Mouse (Mus musculus) forebrain, embryonic 14.5 days (tissue): ENCODE measurements around the gene Sec23ip. TPM values are rescaled to one million over a fixed set of nuclear protein-coding genes. Genes with fewer than 3 reads are reported as not detected.
"Not testable (repeated sequence)": the region's sequence is repeated elsewhere in the genome, so short reads cannot be mapped to it uniquely, and the experiment has no call there.

ENCODE experiments used
- ATAC-seq: fragments of 200-750 bp; cut with Nextera tagmentation; 2 replicates; pipeline ENCODE4 v1.8.0; 2017; ENCODE audit warnings: mild to moderate bottlenecking, moderate library complexity
- DNase-seq: peaks from one replicate; pipeline ENCODE4 v3.0.0-alpha.2; 2015; ENCODE audit warnings: low spot score
- H3K27ac ChIP-seq: fragments of 300-500 bp; sonication (generic); 2 replicates; pipeline ENCODE4 v1.5.1; 2014; ENCODE audit warnings: low read depth, mild to moderate bottlenecking, control low read depth, low read length, moderate library complexity
- H3K27me3 ChIP-seq: fragments of 300-500 bp; sonication (generic); replicated peaks from 2 replicates; pipeline ENCODE4 v1.6.1; 2014; ENCODE audit warnings: low read length, control low read depth, mixed read lengths; ENCODE audit not compliant: control insufficient read depth, insufficient read depth
- H3K36me3 ChIP-seq: fragments of 300-500 bp; sonication (generic); 2 replicates; pipeline ENCODE4 v1.6.1; 2014; ENCODE audit warnings: low read length, control low read depth; ENCODE audit not compliant: control insufficient read depth, insufficient read depth
- H3K4me1 ChIP-seq: fragments of 300-500 bp; sonication (generic); 2 replicates; pipeline ENCODE4 v1.6.1; 2014; ENCODE audit warnings: antibody characterized with exemption, low read length, control low read depth; ENCODE audit not compliant: control insufficient read depth, insufficient read depth
- H3K4me2 ChIP-seq: fragments of 300-500 bp; sonication (generic); 2 replicates; pipeline ENCODE4 v1.6.1; 2014; ENCODE audit warnings: mild to moderate bottlenecking, control low read depth, low read length
- H3K4me3 ChIP-seq: fragments of 300-500 bp; sonication (generic); 2 replicates; pipeline ENCODE4 v1.5.1; 2014; ENCODE audit warnings: low read depth, low read length, control low read depth
- H3K9ac ChIP-seq: fragments of 300-500 bp; sonication (generic); 2 replicates; pipeline ENCODE4 v1.6.1; 2014; ENCODE audit warnings: mild to moderate bottlenecking, low read length, control low read depth, moderate library complexity
- H3K9me3 ChIP-seq: fragments of 300-500 bp; sonication (generic); replicated peaks from 2 replicates; pipeline ENCODE4 v1.6.1; 2016; ENCODE audit warnings: low read length, control low read depth, mixed read lengths; ENCODE audit not compliant: control insufficient read depth
- WGBS: fragments of 180-500 bp; shearing (Covaris S2); extraction: QIAGEN DNeasy Blood & Tissue Kit; methylation state at CpG from one replicate; pipeline ENCODE4 v1.1.7; 2014; 5-methylcytosine and 5-hydroxymethylcytosine counted together
- polyA plus RNA-seq: library from polyadenylated mRNA; unstranded; fragments of >200 nt; fragmentation: Nextera tagmentation; extraction: Ambion mirVana; gene quantifications from 2 replicates; pipeline ENCODE4 v1.2.1, GENCODE M21; 2014

The Sec23ip gene
- 30.6 and 34.7 TPM in 2 replicates for polyA plus RNA-seq

- WGBS, result under 1% methylated on average over 54 of the region's 55 CpGs
- Histone ChIP-seq H3K4me2 (peak within 1 kb of the TSS; percentile 78), H3K36me3 (peaks cover 1% of the 10 kb centered on the region), H3K27ac (no peak within 1 kb of the TSS; the same call in 1 of the 2 replicates), H3K9me3 (no peaks in the 10 kb centered on the region), H3K27me3 (no peaks in the 10 kb centered on the region), H3K4me3 (peak within 1 kb of the TSS; percentile 85), H3K9ac (peak within 1 kb of the TSS; percentile 87), H3K4me1 (peaks cover 16% of the 10 kb centered on the region; the same call in 1 of the 2 replicates)
- DNase-seq, result peak; percentile 100
- ATAC-seq, result peak; percentile 90
These were observed at the start of gene Sec23ip for GRCm38 (mm10) chr7:128744684-128745485. Gene Sec23ip, plus strand, starts transcription at chr7:128744943.

GRCm38 (mm10) chr7:128699959-128700358 lies 44.8 kb upstream of the Sec23ip start:
- H3K4me1 ChIP-seq, H3K27me3 ChIP-seq, H3K9ac ChIP-seq, DNase-seq, H3K27ac ChIP-seq, H3K4me3 ChIP-seq, H3K9me3 ChIP-seq, H3K4me2 ChIP-seq, ATAC-seq: not testable (repeated sequence)
- WGBS, result 90% methylated on average over 6 of the region's 6 CpGs
- peaks cover 85% of the 10 kb centered on the region for H3K36me3 ChIP-seq

GRCm38 (mm10) chr7:128705735-128706134 lies 39.0 kb upstream of the Sec23ip start:
- Histone ChIP-seq H3K9ac (no peak overlapping the region), H3K9me3 (no peaks in the 10 kb centered on the region), H3K4me2 (no peak overlapping the region), H3K27me3 (no peaks in the 10 kb centered on the region), H3K4me1 (no peaks in the 10 kb centered on the region), H3K4me3 (no peak overlapping the region), H3K27ac (no peak overlapping the region), H3K36me3 (peaks cover 94% of the 10 kb centered on the region)
- WGBS, result 22% methylated on average over 4 of the region's 4 CpGs
- ATAC-seq, result peak; percentile 75
- peak; percentile 81 for DNase-seq

- Histone ChIP-seq H3K9ac (no peak overlapping the region), H3K4me2 (no peak overlapping the region), H3K27me3 (no peaks in the 10 kb centered on the region), H3K4me3 (no peak overlapping the region), H3K4me1 (no peaks in the 10 kb centered on the region), H3K36me3 (peaks cover 87% of the 10 kb centered on the region), H3K27ac (no peak overlapping the region), H3K9me3 (no peaks in the 10 kb centered on the region)
- DNase-seq (no peak), ATAC-seq (no peak)
- WGBS, result 82% methylated on average over 4 of the region's 4 CpGs
These were observed 26.8 kb upstream of the Sec23ip start for GRCm38 (mm10) chr7:128717991-128718390.

- Histone ChIP-seq H3K4me3 (no peak overlapping the region), H3K4me2 (no peak overlapping the region), H3K9ac (no peak overlapping the region), H3K9me3 (no peaks in the 10 kb centered on the region), H3K36me3 (peaks cover 32% of the 10 kb centered on the region), H3K27me3 (no peaks in the 10 kb centered on the region), H3K27ac (no peak overlapping the region), H3K4me1 (0 out of 2 replicates have a peak, but pooled peaks cover 2% of the 10 kb centered on the region)
- 24% methylated on average over 4 of the region's 4 CpGs for WGBS
- ATAC-seq, result peak; percentile 96
- DNase-seq, result peak; percentile 92
These were observed 20.0 kb upstream of the Sec23ip start for GRCm38 (mm10) chr7:128724761-128725160.

GRCm38 (mm10) chr7:128725189-128725588 lies 19.6 kb upstream of the Sec23ip start:
- H3K9ac ChIP-seq, result no peak overlapping the region
- DNase-seq (no peak), ATAC-seq (no peak)
- no peaks in the 10 kb centered on the region for H3K9me3 ChIP-seq
- no peak overlapping the region for H3K4me3 ChIP-seq
- H3K36me3 ChIP-seq, result peaks cover 28% of the 10 kb centered on the region
- 77% methylated on average over 9 of the region's 9 CpGs for WGBS
- H3K27ac ChIP-seq, result no peak overlapping the region
- no peaks in the 10 kb centered on the region for H3K27me3 ChIP-seq
- 0 out of 2 replicates have a peak, but pooled peaks cover 2% of the 10 kb centered on the region for H3K4me1 ChIP-seq
- no peak overlapping the region for H3K4me2 ChIP-seq

- ATAC-seq, result no peak
- WGBS, result 45% methylated on average over 10 of the region's 10 CpGs
- no peak overlapping the region for H3K27ac ChIP-seq
These were observed 17.7 kb upstream of the Sec23ip start for GRCm38 (mm10) chr7:128726999-128727398.

GRCm38 (mm10) chr7:128727701-128728100 lies 17.0 kb upstream of the Sec23ip start:
- ATAC-seq (no peak), DNase-seq (no peak)
- WGBS, result 38% methylated on average over 4 of the region's 5 CpGs
- Histone ChIP-seq H3K27ac (no peak overlapping the region), H3K4me2 (no peak overlapping the region), H3K9ac (no peak overlapping the region), H3K36me3 (peaks cover 7% of the 10 kb centered on the region; the same call in 1 of the 2 replicates), H3K4me1 (0 out of 2 replicates have a peak, but pooled peaks cover 2% of the 10 kb centered on the region), H3K4me3 (no peak overlapping the region), H3K27me3 (no peaks in the 10 kb centered on the region), H3K9me3 (no peaks in the 10 kb centered on the region)

More at GRCm38 (mm10) chr7:128726999-128727398, 17.7 kb upstream of the Sec23ip start:
- Histone ChIP-seq H3K36me3 (peaks cover 12% of the 10 kb centered on the region), H3K4me2 (no peak overlapping the region), H3K4me3 (no peak overlapping the region), H3K9ac (no peak overlapping the region), H3K27me3 (no peaks in the 10 kb centered on the region), H3K9me3 (no peaks in the 10 kb centered on the region), H3K4me1 (0 out of 2 replicates have a peak, but pooled peaks cover 2% of the 10 kb centered on the region)
- DNase-seq, result peak; percentile 10

- H3K9me3 ChIP-seq, result no peaks in the 10 kb centered on the region
- H3K4me2 ChIP-seq, result no peak overlapping the region
- no peak for ATAC-seq
- H3K9ac ChIP-seq, result no peak overlapping the region
- H3K36me3 ChIP-seq, result no peaks in the 10 kb centered on the region
- H3K27me3 ChIP-seq, result no peaks in the 10 kb centered on the region
- 96% methylated on average over 10 of the region's 10 CpGs for WGBS
- H3K27ac ChIP-seq, result no peak overlapping the region
- DNase-seq, result no peak
- H3K4me1 ChIP-seq, result 0 out of 2 replicates have a peak, but pooled peaks cover 2% of the 10 kb centered on the region
- no peak overlapping the region for H3K4me3 ChIP-seq
These were observed 16.0 kb upstream of the Sec23ip start for GRCm38 (mm10) chr7:128728738-128729137.
